In genomic region chr3:27285072-27285471, GRCm38 (mm10) we compare ENCODE assay signal across 9 mouse cellular contexts.
DNase-seq lines count a peak whose midpoint lies in the region.
"Had no signal": no experiment of that assay in that cellular context is flagged by ENCODE, and none has a peak within 500 bp of the region (broad histone marks: within the 10 kb centered on the region; RNA-seq: fewer than 3 reads in every experiment).

No protein-coding gene starts in this region.

- peak; percentile 57 for DNase-seq in kidney, adult 11 months
- no peak for DNase-seq in kidney, adult 8-10 months
- peak; percentile 1 for DNase-seq in T-cell, adult 2 months (ENCODE audit: low spot score)
- DNase-seq in induced T-regulatory cell, adult 2 months (ENCODE audit: low read depth) = peak; percentile 78
- DNase-seq in lung, postnatal 14 days = peak; percentile 5
- DNase-seq in urinary bladder, postnatal 25 days (ENCODE audit: low spot score) = no peak
- no peak for DNase-seq in ovary, postnatal 14 days (ENCODE audit: low spot score)
- DNase-seq: cerebellum, adult 2 months; liver, embryonic 13.5 days had no signal

Comparison
In these comparisons a context has a peak if more than half of its experiments do, and no peak if none do; other contexts are left out.
1. DNase-seq: peak in kidney, adult 11 months (single experiment), T-cell, adult 2 months (single experiment), induced T-regulatory cell, adult 2 months (single experiment) and lung, postnatal 14 days (single experiment); none in kidney, adult 8-10 months (0 of 2), urinary bladder, postnatal 25 days (single experiment) and ovary, postnatal 14 days (single experiment).